Mouse (Mus musculus): ENCODE measurements at regions not wholly inside any gene's neighbourhood (a gene's known extent, or its start where the extent isn't known, plus 50 kb on each side); places are given as distances from the start of the nearest gene placed in this dataset.
A peak's percentile ranks its signal among the peaks of the same experiment; 100 is the strongest.

DNA sequence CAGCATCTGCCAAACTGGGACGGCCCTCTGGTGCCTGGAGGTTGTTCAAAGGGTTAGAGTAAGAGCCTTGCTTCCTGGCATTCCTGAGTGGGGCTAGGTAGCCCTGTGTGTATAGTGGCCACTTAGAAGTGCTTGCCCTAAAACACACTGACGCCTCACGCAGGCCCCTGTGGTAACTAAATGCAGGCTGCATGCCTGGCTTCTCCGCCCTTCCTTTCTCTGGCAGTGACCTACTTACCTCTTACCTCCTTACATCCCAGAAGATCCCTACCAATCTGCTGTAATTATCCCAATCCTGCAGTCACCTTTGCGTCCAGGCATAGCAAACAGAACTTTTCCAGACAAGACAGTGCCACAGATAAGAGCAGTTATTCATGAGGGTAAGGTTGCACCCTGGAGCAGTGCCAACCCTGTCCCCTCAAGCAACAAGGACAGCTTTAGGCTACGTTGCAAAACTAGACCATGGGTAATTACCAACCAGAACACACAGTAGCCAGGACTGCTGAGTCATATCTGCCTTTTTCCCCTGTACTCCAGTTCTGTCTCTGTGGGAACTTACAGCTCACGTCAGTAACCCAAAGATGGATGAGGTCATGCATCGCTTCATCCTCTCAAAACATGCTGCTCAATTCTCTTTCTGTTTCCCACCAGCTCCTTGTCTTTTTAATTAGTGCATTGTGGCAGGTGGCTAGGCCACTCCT lies 237.6 kb upstream of the Stt3b start:
- DNase-seq (ENCODE audit: low spot score in 2 of 2), result no peak

DNA sequence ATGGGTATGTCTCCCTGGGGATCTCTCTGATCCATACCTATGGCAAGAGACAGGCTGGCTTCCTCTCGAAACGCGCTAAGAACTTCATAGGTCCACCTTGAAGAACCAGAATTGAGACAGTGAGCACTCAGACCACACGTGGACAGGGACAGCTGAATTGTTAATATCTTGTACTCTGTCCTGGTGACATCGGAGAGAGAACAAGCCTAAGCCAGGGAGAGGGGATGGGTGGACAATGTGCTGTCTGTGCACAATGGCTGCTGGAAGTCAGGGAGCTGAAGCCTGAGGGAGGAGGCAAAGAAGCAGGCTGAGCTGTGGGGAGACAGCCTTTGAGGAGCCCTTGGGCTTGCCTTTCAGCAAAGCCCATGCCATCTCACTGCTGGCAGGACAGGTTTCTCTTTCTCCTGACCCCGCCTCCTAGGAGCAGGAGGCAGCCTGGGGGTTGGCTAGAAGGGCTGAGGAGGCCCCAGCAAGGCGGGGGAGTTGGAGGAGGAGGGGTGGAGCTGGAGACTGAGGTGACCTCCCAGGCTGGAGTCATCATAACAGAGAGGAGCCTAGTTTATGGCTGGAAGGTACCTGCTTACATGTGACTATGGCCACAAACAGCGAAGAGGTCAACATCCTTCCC lies 238.6 kb upstream of the Stt3b start:
- no peak for DNase-seq (ENCODE audit: low spot score in 2 of 2)

DNA sequence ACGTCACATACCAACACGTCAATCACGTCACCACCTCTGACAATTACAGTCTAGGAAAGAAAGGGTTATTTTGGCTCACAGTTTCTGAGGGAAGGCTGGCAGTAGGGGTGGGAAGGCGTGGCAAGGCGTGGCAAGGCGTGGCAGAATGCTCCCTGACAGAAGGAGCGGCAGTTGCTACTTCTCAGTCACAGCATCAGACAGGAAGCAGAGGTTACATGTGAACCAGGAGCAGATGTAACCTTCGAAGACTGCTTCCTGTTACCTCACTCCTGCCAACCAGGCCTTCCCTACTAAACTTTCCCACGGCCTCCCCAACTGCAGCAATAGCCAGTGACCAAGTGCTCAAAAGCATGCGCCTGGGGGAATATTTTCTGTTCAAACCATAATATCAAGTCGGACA lies 240.9 kb upstream of the Stt3b start:
- no peak for DNase-seq (ENCODE audit: low spot score in 2 of 2)

DNA sequence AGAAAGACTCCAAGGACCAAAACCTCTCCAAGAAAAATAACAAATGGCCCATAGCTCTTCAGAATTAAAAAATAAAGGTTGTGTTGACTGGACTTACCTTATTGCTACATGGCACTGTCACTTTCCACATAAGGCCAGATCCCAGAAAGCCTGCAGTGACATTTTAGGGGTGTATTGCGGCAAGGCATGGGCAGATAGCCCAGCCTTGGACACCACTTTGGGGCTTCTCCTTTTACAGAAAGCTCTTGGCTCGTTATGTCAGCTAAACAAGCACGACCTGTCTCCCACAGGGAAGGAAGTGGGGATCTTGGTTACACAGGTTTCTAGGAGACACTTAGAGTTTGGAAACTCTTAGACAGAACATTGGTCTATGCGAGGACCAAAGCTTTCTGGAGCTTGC lies 241.3 kb upstream of the Stt3b start:
- no peak for DNase-seq (ENCODE audit: low spot score in 2 of 2)

DNA sequence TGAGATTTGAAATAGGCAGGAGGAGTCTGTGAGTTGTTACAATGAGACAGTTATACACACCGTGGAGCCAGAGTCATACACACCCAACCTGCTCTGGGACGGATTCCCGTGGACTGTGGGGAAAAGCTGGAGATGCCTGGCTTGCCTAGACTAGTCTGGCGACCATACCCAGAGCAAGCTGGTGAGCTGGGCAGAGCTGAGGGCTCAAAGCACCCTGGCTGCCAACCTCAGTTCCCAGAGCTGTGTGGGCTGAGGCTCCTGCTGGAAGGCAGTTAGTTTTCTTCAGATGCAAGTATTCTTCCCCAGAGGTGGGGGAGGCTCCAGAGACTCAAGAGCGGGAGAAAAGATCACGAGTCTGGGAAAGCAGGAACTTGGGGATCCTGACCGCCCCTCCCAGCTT lies 247.9 kb upstream of the Stt3b start:
- no peak for DNase-seq (ENCODE audit: low spot score in 2 of 2)

DNA sequence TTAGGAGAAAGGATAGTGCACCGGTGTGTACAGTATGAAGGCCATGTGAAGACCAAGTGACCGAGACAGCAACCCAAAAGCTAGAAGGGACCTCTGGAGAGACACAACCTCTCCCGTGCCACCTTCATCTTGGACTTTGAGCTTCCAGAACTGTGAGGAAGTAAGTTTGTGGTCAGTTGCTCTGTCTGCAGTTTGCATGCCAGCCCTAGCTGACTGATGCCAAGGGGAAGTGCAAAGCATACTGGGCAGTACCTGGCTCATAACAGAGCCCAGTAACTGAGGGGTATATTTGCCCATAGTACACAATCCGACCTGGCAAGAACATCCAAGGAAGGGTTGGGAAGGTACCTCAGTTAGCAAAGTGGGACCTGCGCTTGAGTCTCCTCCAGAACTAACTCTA lies 249.3 kb upstream of the Stt3b start:
- no peak for DNase-seq (ENCODE audit: low spot score in 2 of 2)

DNA sequence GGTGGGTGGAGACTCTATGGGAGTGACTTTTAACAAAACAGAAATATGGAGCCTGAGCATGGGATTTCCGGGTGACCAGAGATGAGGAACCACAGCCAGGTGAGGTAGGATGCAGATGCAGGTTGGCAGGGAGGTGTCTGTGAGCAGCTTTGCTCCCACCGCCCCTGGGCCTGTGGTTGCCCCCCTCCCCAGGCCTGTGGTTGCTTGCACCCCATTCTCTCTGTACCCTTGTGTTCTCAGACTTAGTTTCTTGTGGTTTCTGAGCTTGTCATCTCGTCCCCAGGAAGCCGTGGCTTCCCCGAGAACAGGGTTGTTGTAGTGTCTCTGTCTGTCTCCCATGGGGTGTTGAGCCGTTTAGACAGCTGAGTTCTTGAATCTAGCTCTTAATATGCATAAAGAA lies 251.0 kb upstream of the Stt3b start:
- DNase-seq (ENCODE audit: low spot score in 2 of 2), result peak in 1 of 2 experiments; percentile 26

DNA sequence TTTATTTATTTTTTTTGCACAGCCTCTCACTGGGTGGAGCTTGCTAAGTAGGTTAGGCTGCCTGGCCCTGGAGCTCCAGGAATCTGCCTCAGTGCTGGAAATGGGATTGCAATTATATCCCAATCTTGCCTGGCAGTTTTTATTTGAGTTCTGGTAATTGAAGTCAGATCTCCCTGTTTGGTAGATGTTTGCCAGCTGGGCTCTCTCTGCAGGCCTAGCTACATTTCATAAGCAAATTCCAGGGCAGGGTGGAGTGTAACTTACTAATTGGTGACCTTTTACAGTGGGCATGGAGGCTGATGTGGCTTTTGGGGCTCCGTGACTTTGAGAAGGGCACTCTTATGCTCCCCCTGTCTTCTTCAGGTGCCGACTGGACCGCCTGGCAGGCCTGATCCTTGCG lies 252.6 kb upstream of the Stt3b start:
- no peak for DNase-seq (ENCODE audit: low spot score in 2 of 2)

DNA sequence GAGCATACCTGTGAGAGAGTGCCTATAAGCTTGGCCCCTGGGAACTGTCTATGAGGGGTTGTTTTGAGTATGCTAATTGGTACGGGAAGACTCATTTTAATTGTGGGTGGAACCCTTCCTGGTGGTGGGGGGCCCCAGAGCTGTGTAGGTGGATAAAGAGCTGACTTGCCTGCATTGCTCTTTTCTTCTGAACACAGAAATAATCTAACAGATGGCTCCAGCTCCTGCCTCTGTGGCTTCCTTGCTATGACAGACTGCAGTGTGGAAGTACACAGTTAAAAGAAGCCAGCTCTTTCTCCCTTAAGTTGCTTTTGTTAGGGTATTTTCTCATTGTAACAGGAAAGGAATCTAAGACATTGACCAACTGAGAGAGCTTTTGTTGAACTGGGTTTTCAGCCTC lies 254.1 kb upstream of the Stt3b start:
- DNase-seq (ENCODE audit: low spot score in 2 of 2), result no peak

DNA sequence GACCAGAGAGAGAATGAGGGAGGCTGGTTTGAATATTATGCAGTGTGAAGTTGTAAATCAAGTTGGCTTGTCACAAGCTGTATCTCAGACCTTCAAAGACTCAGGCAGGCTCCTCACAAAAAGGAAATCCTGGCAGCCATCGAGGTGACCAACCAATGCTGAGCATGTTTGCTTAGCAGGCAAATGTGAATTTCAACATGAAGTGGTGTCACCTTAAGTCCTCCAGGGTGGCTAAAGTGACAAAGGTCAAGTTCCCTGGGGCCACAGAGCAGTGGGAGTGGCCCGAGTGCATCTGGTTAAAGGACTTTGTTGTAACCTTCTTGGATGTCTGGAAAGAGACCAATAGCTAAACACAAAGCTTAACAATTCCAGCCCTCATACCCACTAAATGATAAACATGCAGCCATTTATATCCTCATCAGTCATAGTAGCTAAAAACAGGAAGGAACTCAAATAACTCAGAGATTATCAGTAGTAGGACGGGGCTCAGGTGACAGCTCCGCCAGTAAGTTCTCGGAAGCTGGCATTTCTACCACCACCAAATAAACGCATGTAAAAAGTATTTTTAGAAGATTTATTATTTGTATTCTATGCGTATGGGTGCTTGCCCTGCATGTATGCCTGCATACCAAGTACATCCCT lies 258.6 kb upstream of the Stt3b start:
- DNase-seq (ENCODE audit: low spot score in 2 of 2), result no peak

DNA sequence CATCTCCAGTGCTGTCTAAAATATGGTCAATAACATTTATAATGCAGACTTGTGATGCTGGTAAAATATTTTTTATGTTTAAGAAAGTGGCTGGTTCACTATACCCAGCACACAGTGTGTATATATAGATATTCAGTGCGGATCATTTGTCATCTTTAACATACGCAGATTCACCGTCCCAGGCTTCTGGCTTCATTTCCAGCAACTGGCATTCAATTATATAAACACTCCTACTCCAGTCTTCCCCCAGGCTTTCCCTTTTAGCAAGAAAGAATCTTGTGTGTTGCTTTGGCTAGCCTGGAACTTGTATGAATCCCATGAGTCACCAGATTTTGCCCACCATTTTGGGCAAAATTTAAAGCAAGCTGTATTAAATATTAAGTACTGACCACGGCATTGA lies 260.8 kb upstream of the Stt3b start:
- DNase-seq (ENCODE audit: low spot score in 2 of 2), result no peak

DNA sequence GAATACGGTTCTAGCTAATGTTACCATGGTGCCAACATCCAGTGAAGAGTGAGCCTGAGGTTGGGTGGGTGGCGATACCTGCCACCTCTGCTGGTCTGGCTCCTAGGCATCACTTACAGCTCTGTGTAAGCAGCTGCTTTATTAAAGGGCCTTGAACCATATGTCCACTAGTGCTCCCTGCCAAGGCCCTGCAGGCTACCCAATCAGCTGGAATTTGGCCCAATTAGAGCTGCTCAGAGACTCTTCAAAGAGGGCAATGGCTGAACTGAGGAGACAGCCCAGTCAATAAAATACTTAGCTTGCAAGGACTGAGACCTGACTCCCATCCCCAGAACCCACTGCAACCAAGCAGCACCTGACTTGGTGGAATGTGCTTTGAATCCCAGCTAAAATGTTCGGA lies 270.9 kb upstream of the Stt3b start:
- DNase-seq (ENCODE audit: low spot score in 2 of 2), result no peak

DNA sequence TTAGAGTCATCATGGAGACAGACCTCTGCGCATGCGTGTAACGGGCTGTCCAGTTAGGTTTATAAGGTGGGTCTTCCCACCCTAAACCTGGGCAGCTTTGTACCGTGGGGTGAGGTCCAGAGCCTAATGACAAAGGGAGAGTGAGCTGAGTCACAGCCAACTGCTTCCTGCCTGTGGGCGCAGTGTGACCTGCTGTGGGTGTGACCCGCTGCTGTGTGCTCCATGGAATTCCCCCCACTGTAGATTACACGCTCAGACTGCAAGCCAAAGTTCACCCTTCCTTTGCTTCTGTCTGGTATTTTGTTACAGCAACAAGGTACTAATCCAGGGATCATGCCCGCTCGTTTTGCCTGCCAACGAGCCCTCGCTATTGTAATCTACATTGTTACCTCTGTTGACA lies 273.3 kb upstream of the Stt3b start:
- no peak for DNase-seq (ENCODE audit: low spot score in 2 of 2)

DNA sequence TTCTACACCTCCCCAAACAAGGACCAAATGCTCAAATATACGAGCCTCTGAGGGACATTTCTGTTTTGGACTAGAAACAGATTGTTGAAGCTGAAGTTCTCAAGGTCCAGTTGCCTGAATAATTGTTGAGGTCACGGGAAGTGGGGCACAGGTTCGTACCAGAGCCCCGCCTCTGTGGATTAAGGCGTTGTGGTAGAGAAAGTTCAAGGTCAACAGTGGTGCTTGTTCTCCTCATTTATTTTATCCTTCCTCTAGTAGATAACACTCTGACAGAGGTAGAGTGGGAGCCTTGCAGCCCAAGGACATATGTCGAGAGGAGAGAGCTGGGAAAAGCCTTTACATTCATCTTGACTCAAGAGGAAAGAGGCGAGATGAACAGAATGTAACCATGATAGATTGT lies 274.7 kb upstream of the Stt3b start:
- no peak for DNase-seq (ENCODE audit: low spot score in 2 of 2)

DNA sequence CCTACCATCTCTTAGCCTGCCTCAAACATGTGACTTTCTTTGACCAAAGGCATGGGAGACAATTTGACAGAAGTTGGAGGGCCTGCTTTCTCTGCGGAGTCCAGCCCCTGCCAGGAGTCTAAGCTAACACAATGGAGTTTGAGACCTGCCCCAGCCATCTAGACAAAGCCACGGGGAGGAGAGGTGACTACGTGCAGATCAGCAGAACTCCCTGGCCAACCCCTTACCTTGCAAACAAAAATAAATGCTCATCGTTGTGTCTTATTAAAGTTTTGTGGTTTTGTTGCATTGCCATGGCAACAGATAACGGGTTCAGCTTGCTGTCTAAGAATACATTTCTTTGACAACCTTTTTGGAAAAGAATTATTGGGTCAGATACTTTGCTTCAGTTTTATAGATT lies 282.2 kb upstream of the Stt3b start:
- DNase-seq (ENCODE audit: low spot score in 2 of 2), result no peak

DNA sequence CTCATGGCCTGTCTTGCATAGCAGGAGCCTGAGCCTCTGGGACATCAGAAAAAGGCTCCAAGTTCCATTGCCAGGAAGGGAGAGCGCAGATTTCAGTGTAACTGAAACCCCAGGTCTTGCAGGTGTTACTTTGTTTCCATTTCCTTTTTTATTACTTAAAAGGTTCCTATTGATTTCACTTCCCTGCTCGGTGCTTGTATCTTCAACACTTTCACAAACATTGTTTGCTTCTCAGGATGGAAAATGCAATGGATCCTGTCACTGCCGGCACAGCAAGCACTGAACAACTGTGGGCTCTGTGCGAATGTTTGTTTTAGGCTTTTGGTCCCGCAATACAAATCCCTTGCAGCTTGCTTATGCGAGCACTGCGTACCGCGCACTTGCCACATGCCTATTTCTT lies 290.0 kb upstream of the Stt3b start:
- no peak for DNase-seq (ENCODE audit: low spot score in 2 of 2)

DNA sequence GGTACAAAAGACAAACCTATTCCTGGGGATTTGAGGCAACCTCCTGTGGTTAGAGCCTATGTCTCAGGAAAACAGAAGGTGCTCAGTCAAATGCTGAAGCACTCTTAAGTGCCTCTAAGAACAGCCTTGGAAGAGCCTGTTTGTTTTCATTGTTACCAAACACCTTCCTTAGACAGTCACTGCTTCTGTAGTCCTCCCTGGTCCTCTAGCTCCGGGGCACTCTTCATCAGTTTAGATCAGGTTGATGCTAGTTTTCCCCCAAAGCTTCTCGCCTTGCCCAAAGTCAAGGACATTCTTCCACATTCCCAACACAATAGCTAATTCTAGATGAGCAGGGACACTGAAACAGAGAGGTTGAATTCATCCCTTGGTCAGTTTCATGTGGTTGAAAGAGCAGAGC lies 290.6 kb upstream of the Stt3b start:
- DNase-seq (ENCODE audit: low spot score in 2 of 2), result no peak

DNA sequence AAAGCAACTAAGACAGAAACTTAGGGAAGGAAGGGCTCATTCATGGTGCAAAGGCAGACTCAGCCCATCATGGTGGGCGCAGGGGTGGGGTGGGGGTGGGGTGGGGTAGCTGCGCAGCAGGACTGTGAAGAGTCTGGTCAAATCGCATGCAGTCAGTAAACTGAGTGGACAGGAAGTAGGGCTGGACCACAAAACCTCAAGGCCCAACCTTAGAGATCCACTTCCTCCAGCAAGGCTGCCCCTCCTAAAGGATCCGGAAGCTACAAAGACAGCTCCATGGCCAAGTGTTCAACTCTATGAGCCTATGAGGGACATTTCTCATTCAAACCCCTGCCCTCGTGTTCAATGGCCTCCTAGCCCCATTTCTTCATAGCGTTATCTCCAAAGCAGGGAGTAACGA lies 292.6 kb upstream of the Stt3b start:
- DNase-seq (ENCODE audit: low spot score in 2 of 2), result no peak

DNA sequence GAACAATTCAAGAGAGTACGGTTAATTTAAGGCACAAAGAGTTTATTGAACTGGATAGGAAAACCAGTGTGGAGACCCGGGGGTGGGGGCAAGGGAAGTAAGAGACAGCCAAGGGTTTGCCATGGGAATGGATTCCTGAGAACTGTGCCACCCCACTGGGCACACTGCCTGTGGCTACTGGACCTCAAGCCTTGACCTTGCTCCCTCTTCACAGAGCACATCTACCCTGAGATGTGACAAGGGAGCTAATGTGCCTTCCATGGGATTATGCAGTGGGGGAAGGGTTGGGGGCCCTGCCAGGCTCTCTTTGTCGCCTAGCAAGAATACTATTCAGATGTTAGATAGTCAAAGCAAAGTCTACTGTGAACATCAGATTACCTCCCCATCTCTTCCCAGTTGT lies 294.2 kb upstream of the Stt3b start:
- DNase-seq (ENCODE audit: low spot score in 2 of 2), result no peak

DNA sequence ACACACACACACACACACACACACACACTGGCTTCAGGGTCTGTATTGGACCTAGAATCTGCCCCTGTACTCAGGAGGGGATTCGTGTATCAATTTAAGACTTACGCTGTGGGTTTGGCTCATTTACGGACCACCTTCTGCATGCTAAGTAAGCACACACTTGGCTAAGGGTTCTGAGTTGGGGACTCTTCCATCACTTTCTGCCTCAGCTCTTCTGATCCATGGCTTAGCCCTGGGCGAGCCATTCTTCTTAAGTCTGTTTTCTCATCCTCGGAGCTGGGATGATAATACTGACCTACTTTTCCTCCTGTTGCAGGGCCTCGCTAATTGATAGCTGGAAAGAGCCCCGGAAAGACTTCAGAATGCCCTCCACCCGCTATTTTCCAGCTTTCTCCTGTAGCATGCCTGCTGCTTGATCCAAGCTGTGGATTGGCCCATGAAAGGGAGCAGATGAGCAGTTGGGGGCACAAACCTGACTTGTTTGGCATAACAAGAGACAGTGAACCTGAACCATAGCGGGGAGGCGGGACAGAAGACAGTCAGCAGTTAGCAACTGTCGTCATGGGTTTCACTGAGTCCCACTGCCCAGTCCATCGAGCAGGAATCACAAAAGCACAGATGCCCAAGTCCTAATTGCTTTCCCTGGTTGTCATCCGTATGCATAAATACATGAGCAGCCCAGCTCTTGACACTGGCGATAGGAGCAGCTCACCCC lies 294.9 kb upstream of the Stt3b start:
- no peak for DNase-seq (ENCODE audit: low spot score in 2 of 2)

DNA sequence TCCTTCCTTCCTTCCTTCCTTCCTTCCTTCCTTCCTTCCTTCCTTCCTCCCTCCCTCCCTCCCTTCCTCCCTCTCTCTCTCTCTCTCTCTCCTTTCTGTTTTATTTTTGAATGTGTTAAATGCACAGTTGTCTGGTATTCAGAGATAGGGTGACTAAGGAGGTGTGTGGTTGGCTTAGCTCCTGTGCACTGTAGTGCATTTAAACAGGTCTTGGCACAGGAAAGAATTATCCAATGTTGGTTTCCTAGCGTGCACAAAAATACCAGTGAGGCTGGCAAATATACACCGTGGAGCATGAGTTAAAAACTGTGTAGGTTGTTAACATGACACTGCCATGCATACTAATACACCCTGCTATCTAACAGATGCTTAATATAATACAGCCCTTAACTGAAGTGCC lies 297.7 kb upstream of the Stt3b start:
- no peak for DNase-seq (ENCODE audit: low spot score in 2 of 2)

DNA sequence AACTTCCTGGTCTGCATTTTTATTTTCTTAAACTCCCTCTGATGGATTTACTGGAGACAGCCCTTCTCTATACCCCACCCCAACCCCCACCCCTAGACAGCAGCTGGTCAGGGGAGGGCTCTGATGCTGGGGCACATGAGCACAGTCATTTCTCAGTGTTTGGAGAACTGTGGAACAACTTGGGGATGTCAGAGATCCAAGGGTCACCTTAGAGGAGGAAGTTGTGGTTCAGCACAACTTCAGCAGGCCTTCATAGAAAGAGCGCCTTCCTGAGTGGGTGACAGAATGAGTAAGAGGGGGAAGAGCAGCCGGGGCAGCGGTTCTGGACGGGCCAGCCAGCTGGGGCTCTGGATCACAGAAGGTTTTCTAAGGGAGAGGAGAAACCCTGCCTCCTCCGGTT lies 298.2 kb upstream of the Stt3b start:
- DNase-seq (ENCODE audit: low spot score in 2 of 2), result no peak

DNA sequence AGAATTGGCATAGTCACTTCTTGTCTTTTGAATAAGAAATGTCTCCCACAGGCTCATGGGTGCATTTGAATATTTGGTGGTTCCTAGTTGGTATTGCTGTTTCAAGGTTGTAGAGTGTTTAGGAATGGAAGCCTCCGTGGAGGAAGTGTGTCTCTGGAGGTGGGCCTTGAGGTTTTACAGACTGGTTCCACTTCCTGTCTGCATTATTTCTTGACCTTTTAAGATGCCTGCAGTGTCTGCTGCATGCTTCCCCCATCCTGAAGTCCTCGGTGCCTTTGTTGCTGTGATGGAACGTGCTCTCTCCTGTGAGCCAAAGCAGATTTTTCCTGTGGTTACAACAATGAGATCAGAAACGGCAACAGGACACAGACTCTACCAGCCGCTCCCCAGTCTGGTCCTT lies 299.4 kb upstream of the Gadl1 start:
- no peak for DNase-seq (ENCODE audit: low spot score in 2 of 2)

Measured in spleen, postnatal 10 days (tissue).